Mouse (Mus musculus) embryo, embryonic 10.5 days (tissue): Measurements from ENCODE around the gene Ppp2r1b.
A peak's percentile ranks its signal among the peaks of the same experiment; 100 is the strongest.

ENCODE experiments used
- DNase-seq: peaks from one replicate; pipeline ENCODE4 v3.0.0-alpha.2; 2015; ENCODE audit warnings: low spot score

The Ppp2r1b gene

DNA sequence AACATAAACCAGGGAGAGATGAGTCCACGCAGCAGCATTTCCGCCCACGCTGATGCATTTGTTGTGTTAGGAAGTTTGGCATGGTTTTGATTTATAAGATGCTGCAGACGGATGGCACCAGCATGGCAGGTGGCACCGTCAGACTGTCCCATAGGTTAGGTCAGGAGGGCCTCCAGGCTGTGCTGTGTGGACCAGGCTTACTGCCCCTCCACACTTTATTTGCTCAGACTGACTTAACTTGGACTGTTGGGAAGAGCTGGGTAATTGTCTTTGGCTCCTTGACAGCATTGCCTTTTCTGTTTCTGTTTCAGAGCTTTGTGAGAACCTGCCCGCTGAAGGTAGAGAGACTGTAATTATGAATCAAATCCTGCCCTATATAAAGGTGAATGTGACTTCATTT, 21.9 kb downstream of the Ppp2r1b start:
- no peak for DNase-seq

DNA sequence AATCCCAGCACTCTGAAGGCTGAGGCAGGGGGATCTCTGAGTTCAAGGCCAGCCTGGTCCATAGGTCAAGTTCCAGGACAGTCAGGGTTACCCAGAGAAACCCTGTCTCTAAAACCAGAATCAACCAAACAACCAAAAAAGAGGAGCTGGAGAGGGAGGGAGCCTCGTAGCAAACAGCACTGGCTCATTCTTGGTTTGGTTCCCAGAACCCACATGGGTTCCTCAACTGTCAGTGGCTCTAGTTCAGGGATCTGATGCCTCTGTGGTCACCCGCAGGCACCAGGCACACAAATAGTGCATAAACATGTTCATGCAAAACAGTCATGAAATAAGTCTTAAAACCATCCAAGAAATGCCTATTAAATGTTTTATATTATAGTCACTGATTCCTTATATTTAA, 23.1 kb downstream of the Ppp2r1b start:
- no peak for DNase-seq

DNA sequence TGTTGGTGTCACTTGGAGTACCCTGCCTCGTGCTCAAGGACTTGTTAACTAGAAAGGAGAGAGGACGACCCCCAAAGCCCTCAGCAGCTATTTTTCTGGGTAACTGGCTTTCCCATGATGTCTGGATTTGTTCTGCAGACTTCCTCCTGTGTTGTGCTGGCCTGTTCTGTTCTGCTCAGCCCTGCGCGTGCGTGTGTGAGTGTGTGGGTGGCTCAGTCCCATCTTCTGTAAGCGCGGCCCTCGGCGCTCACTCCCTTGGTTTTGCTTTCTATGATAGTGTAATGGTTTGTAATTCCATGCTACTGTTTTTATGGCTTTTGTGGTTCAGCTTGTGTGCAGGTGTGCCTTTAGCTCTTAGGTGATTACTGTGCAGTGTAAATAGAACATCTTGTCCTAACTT, 28.1 kb downstream of the Ppp2r1b start:
- DNase-seq, result no peak

DNA sequence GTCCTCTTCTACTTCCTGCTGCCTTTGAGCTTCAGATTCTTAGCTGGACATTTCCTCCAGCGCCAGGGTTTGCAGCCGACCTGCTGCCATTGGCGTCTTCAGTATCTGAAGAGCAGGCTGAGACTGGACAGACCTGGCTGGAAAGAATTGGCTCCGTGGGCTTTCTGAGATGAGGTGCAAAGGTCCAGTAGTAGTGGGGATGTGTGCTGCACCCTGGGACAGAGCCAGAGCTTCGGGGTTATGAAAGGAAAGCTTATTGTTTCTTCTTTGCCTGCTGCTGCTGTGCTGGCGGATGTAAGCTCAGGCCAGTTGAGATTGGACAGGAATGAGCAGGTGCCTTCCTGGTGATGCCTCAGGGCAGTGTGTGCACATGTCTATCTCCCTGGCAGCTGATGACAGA, 28.9 kb downstream of the Ppp2r1b start:
- DNase-seq, result no peak

DNA sequence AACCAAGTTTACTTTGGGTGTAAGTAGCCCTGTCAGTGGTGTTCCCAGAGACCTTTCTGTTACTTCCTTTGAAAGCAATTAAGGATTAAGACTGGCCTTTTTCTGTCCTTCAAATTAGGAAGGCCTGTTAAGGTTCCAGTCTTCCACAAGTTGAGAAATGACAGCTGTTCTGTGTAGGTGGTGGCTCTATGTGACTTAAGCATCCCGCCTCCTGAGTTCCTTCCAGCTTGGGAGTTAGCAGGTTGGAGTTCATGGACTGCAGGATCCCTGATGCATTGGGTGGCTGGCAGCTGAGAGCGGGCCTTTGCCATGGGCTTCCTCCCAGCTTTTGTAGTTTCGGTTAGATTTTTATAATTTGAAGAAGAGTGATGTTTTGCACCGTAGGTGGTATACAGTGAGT, 30.4 kb downstream of the Ppp2r1b start:
- DNase-seq, result no peak

DNA sequence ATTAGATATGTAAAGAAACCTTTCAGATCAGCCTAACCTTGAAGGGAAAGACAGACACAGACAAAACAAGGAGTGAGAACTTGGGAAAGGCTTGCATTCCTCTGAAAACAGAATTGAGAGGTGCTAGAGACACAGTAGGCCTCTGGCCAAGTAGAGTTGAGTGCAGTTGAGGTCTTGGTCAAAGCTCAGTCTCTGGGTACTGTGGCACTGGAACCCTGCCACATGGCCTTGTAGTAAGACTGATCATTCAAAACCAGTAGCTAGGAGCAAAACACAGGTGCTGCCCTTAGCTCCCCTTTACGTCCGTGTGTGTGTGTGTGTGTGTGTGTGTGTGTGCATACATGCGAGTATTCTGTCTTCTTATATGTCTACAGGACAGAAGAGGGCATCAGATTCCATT, 31.2 kb downstream of the Ppp2r1b start:
- no peak for DNase-seq

DNA sequence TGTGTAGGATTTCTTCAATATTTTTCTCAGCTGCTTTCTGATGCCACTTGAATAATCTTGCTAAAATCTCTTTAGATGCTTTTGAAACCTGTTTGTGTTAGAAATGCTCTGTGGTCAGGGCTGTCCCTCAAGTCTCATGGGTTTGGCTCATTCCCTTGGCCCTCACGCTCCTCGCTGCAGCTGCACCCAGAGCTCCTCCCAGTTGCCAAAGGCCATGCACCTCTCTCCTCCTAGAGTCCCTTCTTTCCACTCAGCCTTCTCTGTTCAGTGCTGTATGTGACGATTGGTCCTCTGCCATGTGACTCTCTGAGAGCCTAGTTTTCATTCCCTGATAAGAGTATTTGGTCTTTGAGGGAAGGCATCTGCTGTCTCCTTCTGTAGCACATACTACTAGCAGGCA, 32.3 kb downstream of the Ppp2r1b start:
- no peak for DNase-seq

DNA sequence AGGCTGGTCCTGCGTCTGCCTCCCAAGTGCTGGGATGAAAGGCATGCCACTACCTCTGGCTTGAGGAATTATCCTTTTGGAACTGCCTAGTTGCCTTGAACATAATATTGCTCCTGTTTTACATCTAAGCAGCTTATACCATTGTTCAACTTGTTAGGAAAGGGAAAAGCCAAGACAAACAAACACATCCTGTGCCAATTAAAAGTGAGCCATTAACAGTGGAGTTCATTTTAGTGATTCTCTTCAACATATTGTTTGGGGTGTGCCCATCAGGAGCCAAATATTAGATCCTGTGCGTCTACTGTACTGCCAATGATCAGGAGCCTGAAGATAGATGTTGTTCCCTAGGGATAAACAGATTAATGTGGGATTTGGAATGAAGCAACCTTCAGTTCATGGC, 37.1 kb downstream of the Ppp2r1b start:
- DNase-seq, result no peak

DNA sequence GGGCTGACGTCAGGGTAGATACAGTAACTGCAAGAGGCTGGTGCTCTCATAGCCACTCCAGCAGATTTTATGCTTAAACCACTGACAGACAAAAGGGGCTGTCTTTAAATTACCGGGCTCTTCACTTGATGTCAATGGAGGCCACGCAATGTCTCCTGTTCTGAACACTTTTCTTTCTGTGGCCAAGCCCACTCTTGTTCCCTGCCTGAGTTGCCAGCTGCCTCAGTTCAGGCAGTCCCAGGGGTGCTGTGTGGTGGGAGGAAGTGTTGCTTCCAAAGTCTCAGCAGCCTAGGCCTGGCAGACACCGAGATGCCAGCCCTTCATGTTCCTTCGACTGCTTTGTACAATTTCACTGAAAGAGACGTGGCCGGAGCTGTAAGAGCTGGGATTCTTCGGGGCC, 39.0 kb downstream of the Ppp2r1b start:
- no peak for DNase-seq

DNA sequence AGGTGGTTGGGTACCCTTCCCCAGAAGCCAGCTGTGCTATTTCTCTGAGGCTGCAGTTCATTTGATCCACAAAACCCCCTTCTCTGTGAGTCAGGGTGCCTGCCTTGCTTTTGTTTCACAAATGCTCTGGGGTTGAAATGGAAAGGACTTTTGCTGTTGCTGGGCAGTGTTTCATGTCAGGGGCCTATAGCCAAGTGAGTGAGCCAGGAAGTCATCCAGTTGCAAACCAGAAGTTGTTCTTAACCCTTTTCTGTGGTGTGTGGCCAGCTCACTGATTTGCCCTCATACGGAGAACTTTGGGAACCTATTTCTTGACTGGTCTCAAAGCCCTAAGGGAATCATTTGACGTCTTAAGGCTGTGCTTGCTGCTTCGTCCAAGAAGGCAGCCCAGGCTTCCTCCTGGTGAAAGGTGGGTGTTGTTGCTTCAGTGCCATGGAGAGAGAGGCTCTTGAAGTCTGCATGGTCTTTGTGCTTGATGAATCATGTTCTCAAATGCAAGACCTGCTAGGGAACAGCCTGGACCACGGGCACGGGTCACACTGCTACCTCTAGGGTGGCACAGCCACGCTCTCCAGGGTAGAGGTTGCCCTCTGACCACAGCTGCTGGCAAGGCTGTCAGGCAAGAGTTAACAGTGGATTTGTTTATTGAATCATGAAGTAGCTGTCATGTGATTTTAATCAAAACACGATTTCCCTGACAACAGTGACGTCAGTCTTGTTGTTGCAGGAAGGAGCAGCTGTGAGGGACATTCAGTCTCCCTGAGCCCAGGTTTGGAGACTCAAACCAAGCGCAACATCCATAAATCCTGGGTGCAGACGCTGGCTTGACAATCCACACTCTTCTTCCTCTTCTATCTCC, 39.9 kb downstream of the Ppp2r1b start:
- DNase-seq, result peak; percentile 5

DNA sequence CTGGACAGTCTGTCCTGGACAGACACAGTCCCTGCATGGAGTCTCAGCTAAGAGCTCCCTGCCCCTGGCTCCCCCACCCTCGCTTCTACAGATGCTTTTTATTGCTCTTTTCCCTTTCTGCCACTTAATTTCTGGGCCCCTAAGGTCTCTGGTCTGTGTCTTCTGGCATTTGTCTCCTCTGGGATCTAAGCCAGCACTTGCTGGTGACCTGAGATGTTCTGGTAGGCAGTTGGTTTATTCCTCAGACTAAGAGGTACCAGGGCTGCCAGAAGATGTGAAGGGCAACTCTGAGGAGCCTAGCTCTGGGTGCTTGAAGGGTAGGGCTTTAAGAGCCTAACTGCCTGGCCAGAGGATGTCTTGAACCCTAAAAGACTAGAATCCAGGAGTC, 40.5 kb downstream of the Ppp2r1b start:
- DNase-seq, result no peak

DNA sequence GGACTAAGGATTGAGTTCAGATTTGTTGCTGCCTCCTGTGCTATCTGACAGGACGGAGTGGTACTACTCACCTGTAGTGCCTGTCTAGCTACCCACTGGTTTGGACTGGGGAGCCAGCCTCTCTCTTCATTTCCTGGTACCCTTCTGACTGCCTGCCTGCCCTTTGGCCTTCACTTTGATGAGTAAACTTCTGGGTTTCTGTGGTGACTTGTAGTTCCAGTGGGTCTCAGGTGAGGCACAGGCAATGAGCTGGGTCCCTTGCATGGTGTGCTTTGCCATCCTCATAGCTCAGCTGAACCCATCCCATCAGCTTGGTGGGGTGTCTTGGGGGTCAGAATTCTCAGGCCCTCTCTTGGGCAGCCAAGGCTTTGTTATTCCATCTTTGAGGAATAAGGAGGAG, 41.8 kb downstream of the Ppp2r1b start:
- no peak for DNase-seq

DNA sequence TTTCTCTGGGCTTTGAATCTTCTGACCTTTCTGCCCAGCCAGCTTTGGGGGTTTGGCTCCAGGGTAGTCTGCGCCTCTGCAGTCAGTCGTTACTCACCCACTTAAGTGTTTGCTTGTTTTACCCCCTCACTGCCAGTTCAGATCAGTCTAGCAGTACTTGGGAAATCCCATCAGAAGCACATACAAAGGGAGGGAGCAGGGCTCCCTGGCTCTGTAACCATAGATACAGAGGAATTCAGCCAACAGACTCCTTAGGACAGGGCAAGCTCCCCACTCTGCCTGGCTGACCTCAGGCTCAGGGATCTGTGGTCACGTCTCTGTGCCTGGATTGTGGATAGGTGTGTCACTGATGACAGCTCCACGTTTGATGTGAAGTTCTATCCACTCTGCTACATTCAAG, 42.2 kb downstream of the Ppp2r1b start:
- peak; percentile 35 for DNase-seq

DNA sequence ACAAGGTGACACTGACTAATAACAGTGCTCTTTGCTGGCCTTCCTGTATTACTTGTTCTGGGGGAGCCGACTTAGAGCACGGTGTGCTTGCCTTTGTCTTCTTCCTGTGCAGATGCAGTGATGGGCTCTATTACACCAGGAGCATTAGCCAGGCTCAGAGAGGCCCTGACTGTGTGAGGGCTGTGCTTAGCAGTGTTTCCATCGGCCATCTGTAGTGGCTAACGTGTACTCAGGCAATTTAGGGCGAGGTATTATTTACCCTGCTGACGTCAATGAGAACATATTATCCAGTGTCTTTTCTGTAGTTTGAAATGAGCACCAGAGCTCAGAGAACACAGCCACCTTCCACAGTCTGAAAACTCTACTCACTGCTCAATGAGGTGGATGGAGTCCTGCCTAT, 44.1 kb downstream of the Ppp2r1b start:
- DNase-seq, result no peak

DNA sequence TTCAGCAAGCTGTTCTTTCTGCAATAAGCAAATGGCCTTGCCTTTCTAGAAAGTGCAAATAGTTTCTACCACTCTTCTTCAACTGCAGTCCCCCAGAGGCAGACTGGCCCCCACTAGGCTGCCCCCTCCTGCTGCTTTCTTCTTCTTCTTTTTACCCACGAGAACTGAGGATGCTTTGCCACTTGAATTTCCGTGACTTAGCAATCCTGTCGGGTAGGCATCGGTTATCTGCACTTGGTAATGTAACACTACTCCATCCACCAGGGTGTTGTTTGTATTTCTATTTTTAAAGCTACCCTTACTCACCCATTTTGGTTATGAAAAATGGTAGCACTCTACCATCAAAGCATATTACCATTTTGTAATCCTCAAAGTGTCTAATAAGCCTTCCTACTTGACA, 44.9 kb downstream of the Ppp2r1b start:
- DNase-seq, result no peak

DNA sequence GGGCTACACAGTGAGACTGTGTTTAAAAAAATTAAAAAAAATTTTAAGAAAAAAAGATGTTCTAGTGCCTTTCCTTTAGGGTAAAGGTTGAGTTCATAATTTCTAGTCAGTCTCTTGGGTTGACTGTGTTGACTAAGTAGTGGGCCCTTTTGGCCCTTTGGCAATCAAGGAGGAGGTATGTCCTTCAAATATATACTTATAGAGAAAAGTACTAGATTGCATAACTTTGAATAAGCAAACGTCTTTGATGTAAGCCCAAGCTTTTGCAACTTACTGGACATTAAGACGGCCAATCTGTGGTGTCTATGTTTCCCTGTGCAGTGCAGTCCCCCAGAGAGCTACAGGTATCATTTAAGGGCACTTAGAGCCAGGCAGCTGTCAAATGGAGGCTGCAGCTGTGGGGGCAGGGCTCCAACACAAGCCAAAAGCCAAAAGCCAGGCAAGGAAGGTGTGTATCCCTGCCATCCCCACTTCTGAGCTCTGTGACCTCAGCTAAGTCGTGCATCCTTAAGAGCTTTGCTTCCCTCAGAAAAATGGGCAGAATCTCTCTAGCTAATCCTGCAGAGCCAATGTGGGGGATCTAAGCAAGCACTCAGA, 45.5 kb downstream of the Ppp2r1b start:
- no peak for DNase-seq

DNA sequence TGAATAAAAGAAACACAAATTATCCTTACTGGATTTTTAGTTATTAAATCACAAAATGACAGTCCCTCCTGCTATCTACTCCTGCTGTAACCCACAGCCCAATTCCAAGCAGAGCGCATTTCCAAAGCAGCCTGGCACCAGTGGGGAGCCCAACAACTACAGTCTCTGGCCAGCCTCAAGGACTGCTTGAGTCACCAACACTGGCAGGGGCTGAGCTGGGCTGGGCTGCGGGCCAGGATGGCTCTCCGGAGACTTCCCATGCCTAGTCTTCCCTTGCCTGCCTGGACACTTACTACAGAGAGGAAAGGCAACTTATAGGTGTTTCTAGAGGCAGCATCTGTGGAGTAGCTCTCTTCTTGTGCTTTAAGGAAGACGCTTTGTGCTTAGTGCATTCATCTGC, 48.6 kb downstream of the Ppp2r1b start:
- no peak for DNase-seq

DNA sequence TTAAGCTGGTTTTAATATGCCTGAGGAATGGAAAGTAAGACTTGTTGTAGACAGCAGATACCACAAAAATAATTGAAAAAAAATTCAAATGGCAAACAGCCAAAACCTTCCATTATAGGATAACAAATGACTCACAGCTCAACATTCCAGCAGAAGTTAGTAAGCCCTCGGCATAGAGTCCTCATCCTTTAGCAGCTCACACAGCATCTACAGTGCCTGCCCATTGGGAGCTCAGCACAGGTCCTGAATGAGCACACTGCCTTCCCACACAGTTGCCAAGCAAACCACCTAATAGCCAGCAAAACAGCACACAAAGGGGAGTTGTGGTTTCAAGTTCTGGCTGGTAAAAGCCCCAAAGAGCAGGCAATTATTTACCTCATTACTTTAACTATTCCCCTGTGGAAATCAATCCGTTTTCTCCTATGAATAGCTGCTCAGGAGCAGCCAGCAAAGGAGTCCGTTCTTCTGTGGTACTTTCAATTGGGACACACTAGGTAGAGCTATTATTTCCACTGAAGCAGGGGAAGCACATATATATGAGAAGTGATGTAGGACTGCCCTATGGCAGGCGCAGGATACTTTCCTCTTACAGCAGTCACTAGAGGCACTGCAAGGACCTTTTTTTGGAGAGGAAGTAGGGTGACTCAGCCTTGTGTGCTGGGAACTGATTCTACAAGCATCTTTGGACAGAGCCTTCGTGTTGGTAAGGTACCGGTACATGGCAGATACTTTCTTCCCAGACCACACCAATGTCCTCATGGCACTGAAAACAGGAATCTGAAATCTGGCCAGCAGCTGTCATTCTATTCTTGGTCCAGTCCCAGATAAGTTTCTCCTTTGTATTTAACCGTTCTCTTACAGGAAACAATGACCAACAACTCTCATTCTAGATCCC, 55.2 kb downstream of the Ppp2r1b start:
- no peak for DNase-seq

DNA sequence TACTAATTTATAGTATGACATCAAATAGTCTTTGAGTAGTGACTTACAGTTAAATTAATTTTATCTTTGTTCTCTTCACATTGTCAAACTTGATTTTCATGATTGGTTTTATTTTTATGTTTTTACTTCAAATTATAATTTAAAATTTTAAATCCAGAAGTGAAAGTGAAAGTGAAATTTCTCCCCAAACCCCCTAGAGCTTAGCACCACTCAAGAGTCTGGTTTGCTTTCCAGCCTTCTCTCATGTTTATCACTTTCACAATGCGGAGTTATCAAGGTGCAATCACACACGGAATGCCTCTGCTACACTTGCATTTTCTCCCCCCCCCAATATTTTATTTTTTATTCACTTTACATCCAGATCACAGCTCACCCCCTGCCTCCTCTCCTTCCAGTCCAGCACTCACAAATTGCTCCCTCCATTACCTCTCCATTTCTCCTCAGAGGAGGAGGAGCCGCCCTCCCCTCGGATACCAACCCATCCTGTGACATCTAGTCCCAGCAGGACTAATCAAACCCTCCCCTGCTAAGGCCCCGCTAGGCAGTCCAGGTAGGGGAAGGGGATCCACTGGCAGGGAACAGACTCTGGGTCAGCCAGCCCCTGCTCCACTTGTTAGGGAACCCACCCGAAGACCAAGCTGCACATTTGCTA, 59.2 kb downstream of the Ppp2r1b start:
- no peak for DNase-seq

DNA sequence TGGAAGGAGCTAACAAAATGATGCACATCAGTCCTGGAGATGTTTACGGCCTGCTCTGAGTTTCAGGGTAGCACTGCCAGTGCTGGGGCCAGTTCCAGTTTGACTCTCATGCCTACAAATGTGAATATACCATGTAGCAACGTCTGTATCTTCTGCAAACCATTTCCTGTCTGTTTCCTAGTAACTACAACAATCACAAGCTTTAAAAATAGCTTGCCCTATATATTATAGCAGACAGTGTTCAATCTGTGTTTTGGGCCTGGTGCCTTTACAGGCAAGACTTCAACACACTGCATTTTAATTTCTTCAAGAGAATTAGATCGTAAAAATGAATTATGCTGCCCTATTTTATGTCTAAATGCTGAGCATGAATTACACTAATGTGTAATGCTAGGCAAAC, 60.2 kb downstream of the Ppp2r1b start:
- no peak for DNase-seq

DNA sequence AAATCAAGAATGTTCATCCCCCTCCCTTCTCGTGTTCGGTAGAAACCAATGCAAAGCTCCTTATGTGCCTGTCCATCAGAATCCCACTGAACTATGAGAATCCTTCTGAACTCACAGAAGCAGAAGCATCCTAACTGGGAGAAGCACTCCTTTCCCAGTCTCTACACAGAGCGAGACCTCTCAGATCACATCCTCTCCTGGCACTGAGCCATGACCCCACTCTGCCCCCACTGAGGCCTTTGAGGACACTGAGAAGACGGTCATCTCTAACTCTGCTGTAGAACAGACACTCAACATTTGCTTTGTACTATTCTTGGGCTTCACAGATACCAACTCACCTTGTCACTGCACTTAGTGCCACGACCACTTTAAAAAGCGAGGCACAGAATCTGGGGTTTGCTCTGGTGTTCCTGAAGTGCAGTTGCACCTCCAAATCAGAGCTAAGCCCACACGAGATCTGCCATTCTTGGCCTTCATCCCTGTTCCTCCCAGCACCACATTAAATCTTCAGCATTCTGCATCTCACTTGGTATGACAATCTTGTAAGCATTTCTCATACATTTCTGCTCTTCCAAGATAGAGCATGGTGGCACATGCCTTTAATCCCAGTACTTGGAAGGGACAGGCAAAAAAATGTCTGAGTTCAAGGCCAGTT, 66.9 kb downstream of the Ppp2r1b start:
- DNase-seq, result no peak

DNA sequence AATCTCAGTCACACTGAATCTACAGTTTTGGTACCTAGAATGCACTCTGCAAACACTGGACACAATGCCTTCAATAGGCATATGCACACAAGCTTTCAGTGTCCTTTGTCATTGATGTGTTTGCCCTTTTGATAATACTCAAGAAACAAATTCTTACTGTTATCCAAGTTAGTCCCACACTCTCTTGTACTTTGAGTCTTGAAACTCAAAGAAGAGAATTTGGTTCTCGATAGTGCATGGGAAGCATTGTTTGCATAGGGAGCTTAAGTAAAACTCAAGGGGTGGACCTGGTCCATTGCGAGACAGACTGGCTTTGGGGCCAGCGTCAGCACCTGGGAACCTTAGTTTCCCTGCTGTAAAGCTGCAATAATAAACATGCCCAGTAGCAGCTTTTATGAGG, 73.0 kb downstream of the Ppp2r1b start:
- DNase-seq, result no peak
